Mouse (Mus musculus) kidney, adult 18-20 months (tissue): ENCODE data around the gene Pgf.

Experiments used
- DNase-seq: peaks from one replicate; pipeline ENCODE4 v3.0.0; 2021

The Pgf gene

GRCm38 (mm10) chr12:85186361-85186760 lies 8.8 kb upstream of the Pgf start:
- no peak for DNase-seq

GRCm38 (mm10) chr12:85185810-85186209 lies 8.2 kb upstream of the Pgf start:
- DNase-seq, result no peak

- no peak for DNase-seq
These were observed 6.5 kb upstream of the Pgf start for GRCm38 (mm10) chr12:85184118-85184517.

GRCm38 (mm10) chr12:85182898-85183297 lies 5.3 kb upstream of the Pgf start:
- DNase-seq, result no peak

- no peak for DNase-seq
These were observed 4.7 kb upstream of the Pgf start for GRCm38 (mm10) chr12:85182345-85182643.

- no peak for DNase-seq
These were observed 4.1 kb upstream of the Pgf start for GRCm38 (mm10) chr12:85181475-85182344.

- no peak for DNase-seq
These were observed 704 bp upstream of the Pgf start for GRCm38 (mm10) chr12:85178294-85178693.

GRCm38 (mm10) chr12:85176846-85177523 lies 605 bp downstream of the Pgf start:
- peak; percentile 24 for DNase-seq

GRCm38 (mm10) chr12:85175926-85176845 lies 1.4 kb downstream of the Pgf start:
- DNase-seq, result peak; percentile 13

GRCm38 (mm10) chr12:85175087-85175675 lies 2.4 kb downstream of the Pgf start:
- DNase-seq, result no peak

- DNase-seq, result no peak
These were observed 3.6 kb downstream of the Pgf start for GRCm38 (mm10) chr12:85174016-85174415.

- no peak for DNase-seq
These were observed 6.7 kb downstream of the Pgf start for GRCm38 (mm10) chr12:85170948-85171307.

GRCm38 (mm10) chr12:85170284-85170947 lies 7.2 kb downstream of the Pgf start:
- DNase-seq, result peak; percentile 49

- DNase-seq, result no peak
These were observed 7.7 kb downstream of the Pgf start for GRCm38 (mm10) chr12:85169877-85170276.

- peak; percentile 79 for DNase-seq
These were observed 8.3 kb downstream of the Pgf start for GRCm38 (mm10) chr12:85169117-85169858.

GRCm38 (mm10) chr12:85166631-85167030 lies 11.0 kb downstream of the Pgf start:
- DNase-seq, result peak; percentile 27

GRCm38 (mm10) chr12:85164996-85165395 lies 12.6 kb downstream of the Pgf start:
- DNase-seq, result no peak

- DNase-seq, result no peak
These were observed 18.0 kb downstream of the Pgf start for GRCm38 (mm10) chr12:85159592-85159991.

- DNase-seq, result no peak
These were observed 18.8 kb downstream of the Pgf start for GRCm38 (mm10) chr12:85158801-85159200.

- DNase-seq, result no peak
These were observed 19.7 kb downstream of the Pgf start for GRCm38 (mm10) chr12:85157797-85158460.

- no peak for DNase-seq
These were observed 21.3 kb downstream of the Pgf start for GRCm38 (mm10) chr12:85156324-85156723.
